In genomic region chr15:101145424-101146099, GRCm38 (mm10) we compare ENCODE assay signal across 8 mouse cellular contexts. TPM values are rescaled to one million over a fixed set of nuclear protein-coding genes. Genes with fewer than 3 reads are reported as not detected.
DNase-seq lines count a peak whose midpoint lies in the region; ATAC-seq and TF ChIP-seq lines count a peak whose summit lies in the region.

No protein-coding gene starts in this region.

- no peaks in the 10 kb centered on the region for H3K79me2 ChIP-seq in CH12.LX (replicated peaks; ENCODE audit: control insufficient read depth, extremely low read depth, insufficient read depth, poor library complexity, severe bottlenecking)

- TF ChIP-seq POLR2A in CH12.LX (IDR thresholded peaks at IDR 0.05; ENCODE audit: low read depth, low read length): no peak; the same call in none of the 2 replicates

- in situ Hi-C loops in CH12.LX (cut with MboI; ENCODE audit: low pct_ligation_motif_present, low pct_unique_long_range_greater_than_20kb, low sequenced_read_pairs): loop anchor here (5.0 kb wide), 1 partner anchor 42 kb away; no protein-coding TSS in a partner anchor

- H3K36me3 ChIP-seq in CH12.LX (replicated peaks in 1 of 2; ENCODE audit: control insufficient read depth in 1 of 2, insufficient read depth in 1 of 2, low read length in 1 of 2): peaks cover 0 to 16% of the 10 kb centered on the region in 2 experiments
- H3K36me3 ChIP-seq in forebrain, embryonic 11.5 days (ENCODE audit: control insufficient read depth, insufficient read depth, low read length): no peaks in the 10 kb centered on the region
- H3K36me3 ChIP-seq in heart, embryonic 16.5 days (ENCODE audit: control insufficient read depth, insufficient read depth): no peaks in the 10 kb centered on the region
- no peaks in the 10 kb centered on the region for H3K36me3 ChIP-seq in liver, embryonic 14.5 days (replicated peaks; ENCODE audit: control insufficient read depth, insufficient read depth, low read depth)
- H3K36me3 ChIP-seq in stomach, embryonic 15.5 days: no peaks in the 10 kb centered on the region

- H3K9me3 ChIP-seq in CH12.LX (replicated peaks; ENCODE audit: low read length): no peaks in the 10 kb centered on the region
- H3K9me3 ChIP-seq in forebrain, embryonic 11.5 days (ENCODE audit: control insufficient read depth, low read length): no peaks in the 10 kb centered on the region
- no peaks in the 10 kb centered on the region for H3K9me3 ChIP-seq in heart, embryonic 16.5 days (replicated peaks; ENCODE audit: control insufficient read depth, low read length)
- no peaks in the 10 kb centered on the region for H3K9me3 ChIP-seq in liver, embryonic 14.5 days (ENCODE audit: control insufficient read depth, low read length)
- no peaks in the 10 kb centered on the region for H3K9me3 ChIP-seq in stomach, embryonic 15.5 days

- DNase-seq in CH12.LX (ENCODE audit: extremely low read depth): peak; percentile 98
- DNase-seq in c-Kit-positive CD71-positive TER-119-negative erythroid progenitor cells, embryonic 14.5 days (ENCODE audit: low read depth): peak; percentile 76
- DNase-seq in forebrain, embryonic 11.5 days (ENCODE audit: low spot score): peak; percentile 97
- peak; percentile 98 to 99 for DNase-seq in kidney, postnatal 25 days
- DNase-seq in liver, embryonic 14.5 days (ENCODE audit: low read depth in 3 of 3, low spot score in 3 of 3): peak; percentile 44 to 72 (median 67)
- peak; percentile 93 for DNase-seq in neural tube, embryonic 10.5 days (ENCODE audit: extremely low spot score, low spot score)

- WGBS in forebrain, embryonic 11.5 days: 10% methylated on average over 19 of the region's 19 CpGs
- WGBS in heart, embryonic 16.5 days: 11% methylated on average over 19 of the region's 19 CpGs
- WGBS in liver, embryonic 14.5 days (ENCODE audit: insufficient replicate concordance): 4% methylated on average over 19 of the region's 19 CpGs
- WGBS in stomach, embryonic 15.5 days: 7% methylated on average over 19 of the region's 19 CpGs

- H3K27me3 ChIP-seq in CH12.LX (replicated peaks): no peaks in the 10 kb centered on the region
- H3K27me3 ChIP-seq in forebrain, embryonic 11.5 days (ENCODE audit: control insufficient read depth, insufficient read depth, low read length): no peaks in the 10 kb centered on the region
- H3K27me3 ChIP-seq in heart, embryonic 16.5 days (ENCODE audit: control insufficient read depth, insufficient read depth, low read length): no peaks in the 10 kb centered on the region
- no peaks in the 10 kb centered on the region; the same call in 1 of the 2 replicates for H3K27me3 ChIP-seq in liver, embryonic 14.5 days (ENCODE audit: control insufficient read depth, insufficient read depth, low read length)
- H3K27me3 ChIP-seq in stomach, embryonic 15.5 days (replicated peaks): no peaks in the 10 kb centered on the region

- peak overlapping the region; percentile 51 to 67 (median 56) for H3K4me3 ChIP-seq in CH12.LX (replicated peaks in 1 of 3; ENCODE audit: low read depth in 2 of 3, low read length in 2 of 3, poor library complexity in 1 of 3)
- no peak overlapping the region for H3K4me3 ChIP-seq in forebrain, embryonic 11.5 days (ENCODE audit: low read depth, low read length)
- peak overlapping the region; percentile 20 for H3K4me3 ChIP-seq in heart, embryonic 16.5 days (ENCODE audit: low read length)
- H3K4me3 ChIP-seq in liver, embryonic 14.5 days (ENCODE audit: insufficient read depth in 1 of 2, low read depth in 2 of 2, low read length in 2 of 2): no peak overlapping the region
- peak overlapping the region; percentile 2 for H3K4me3 ChIP-seq in stomach, embryonic 15.5 days (replicated peaks)

- peak; percentile 64 for TF ChIP-seq RAD21 in CH12.LX (IDR thresholded peaks at IDR 0.05; ENCODE audit: low read depth, low read length)

- no peak overlapping the region for H3K27ac ChIP-seq in CH12.LX (ENCODE audit: insufficient read depth, low read depth)
- no peak overlapping the region for H3K27ac ChIP-seq in forebrain, embryonic 11.5 days (ENCODE audit: low read depth, low read length)
- H3K27ac ChIP-seq in heart, embryonic 16.5 days (ENCODE audit: low read length): peak overlapping the region; percentile 64
- H3K27ac ChIP-seq in liver, embryonic 14.5 days: no peak overlapping the region
- H3K27ac ChIP-seq in stomach, embryonic 15.5 days: peak overlapping the region; percentile 80

- TF ChIP-seq CTCF in CH12.LX (conservative IDR thresholded peaks at IDR 0.05 in 1 of 2, IDR thresholded peaks at IDR 0.05 in 1 of 2; ENCODE audit: low read depth in 2 of 2, low read length in 2 of 2): peak; percentile 77 to 93
- peak; percentile 96 for TF ChIP-seq CTCF in liver, embryonic 14.5 days (IDR thresholded peaks at IDR 0.05; ENCODE audit: low read depth)

- peak; percentile 95 for ATAC-seq in forebrain, embryonic 11.5 days (replicated peaks; ENCODE audit: low FRiP score)
- ATAC-seq in heart, embryonic 16.5 days (replicated peaks; ENCODE audit: extremely low read depth, insufficient read depth, low FRiP score): peak; percentile 90
- peak; percentile 82 for ATAC-seq in liver, embryonic 14.5 days (ENCODE audit: insufficient read depth)
- ATAC-seq in stomach, embryonic 15.5 days (ENCODE audit: insufficient read depth, low FRiP score, low read depth): peak; percentile 96

- H3K9ac ChIP-seq in CH12.LX (ENCODE audit: insufficient read depth, low read depth): peak overlapping the region; percentile 51
- H3K9ac ChIP-seq in forebrain, embryonic 11.5 days (ENCODE audit: low read length): peak overlapping the region; percentile 41; the same call in 1 of the 2 replicates
- peak overlapping the region; percentile 64 for H3K9ac ChIP-seq in heart, embryonic 16.5 days (ENCODE audit: low read length)
- no peak overlapping the region for H3K9ac ChIP-seq in liver, embryonic 14.5 days (replicated peaks)
- 0 out of 2 replicates have a peak overlapping the region, but pooled peaks have one; percentile 24 for H3K9ac ChIP-seq in stomach, embryonic 15.5 days

- peaks cover 31 to 85% of the 10 kb centered on the region in 2 experiments for H3K4me1 ChIP-seq in CH12.LX (ENCODE audit: control insufficient read depth in 1 of 2, insufficient read depth in 2 of 2)
- peaks cover 3% of the 10 kb centered on the region; the same call in 1 of the 2 replicates for H3K4me1 ChIP-seq in forebrain, embryonic 11.5 days (replicated peaks; ENCODE audit: control insufficient read depth, insufficient read depth, low read length)
- H3K4me1 ChIP-seq in heart, embryonic 16.5 days (ENCODE audit: control insufficient read depth, insufficient read depth, low read length): peaks cover 65% of the 10 kb centered on the region
- peaks cover 9 to 28% of the 10 kb centered on the region in 2 experiments for H3K4me1 ChIP-seq in liver, embryonic 14.5 days (replicated peaks; ENCODE audit: control insufficient read depth in 2 of 2, insufficient read depth in 2 of 2, low read length in 1 of 2)
- H3K4me1 ChIP-seq in stomach, embryonic 15.5 days: peaks cover 60% of the 10 kb centered on the region

- dilution Hi-C loops in CH12.LX (cut with MboI; ENCODE audit: extremely low pct_ligation_motif_present, extremely low pct_unique_long_range_greater_than_20kb, low sequenced_read_pairs): no loop called here

- peak overlapping the region; percentile 77 for H3K4me2 ChIP-seq in CH12.LX (ENCODE audit: insufficient read depth, low read depth, poor library complexity, severe bottlenecking)
- peak overlapping the region; percentile 34 for H3K4me2 ChIP-seq in forebrain, embryonic 11.5 days (ENCODE audit: low read depth, low read length, severe bottlenecking)
- H3K4me2 ChIP-seq in heart, embryonic 16.5 days (ENCODE audit: low read depth, low read length): peak overlapping the region; percentile 59
- peak overlapping the region; percentile 30 for H3K4me2 ChIP-seq in liver, embryonic 14.5 days (ENCODE audit: low read depth)
- H3K4me2 ChIP-seq in stomach, embryonic 15.5 days: peak overlapping the region; percentile 45

- TF ChIP-seq EP300 in CH12.LX (IDR thresholded peaks at IDR 0.05; ENCODE audit: low read length): no peak; the same call in 1 of the 2 replicates
- TF ChIP-seq EP300 in liver, embryonic 14.5 days (IDR thresholded peaks at IDR 0.05; ENCODE audit: low read depth): no peak

TF ChIP-seq in CH12.LX, 34 proteins besides CTCF, POLR2A, EP300 and RAD21 (continues in another document):
- TF ChIP-seq ZKSCAN1 (IDR thresholded peaks at IDR 0.05; ENCODE audit: borderline replicate concordance, low read depth, low read length): no peak
- TF ChIP-seq GABPA (IDR thresholded peaks at IDR 0.05; ENCODE audit: insufficient replicate concordance, low read depth, low read length): no peak
- TF ChIP-seq BHLHE40 (IDR thresholded peaks at IDR 0.05; ENCODE audit: low read depth, low read length): peak; percentile 91

RNA-seq across cellular contexts. Expression of gene Acvrl1, which starts 17.2 kb away (rescaled TPM):
- total RNA-seq in CH12.LX (2012; rRNA removed) (2.8 and 5.2 TPM in 2 replicates), CH12.LX (2014; rRNA removed) (4.0 and 6.3 TPM in 2 replicates)
- 9.5 and 10.3 TPM in 2 replicates for polyA plus RNA-seq in CH12.LX (2012; ENCODE audit: insufficient read length, low read depth)
- 7.2 and 7.7 TPM in 2 replicates for polyA plus RNA-seq in forebrain, embryonic 11.5 days (2014; fragmentation: Nextera tagmentation; extraction: Ambion mirVana)
- polyA plus RNA-seq in heart, embryonic 16.5 days (2015; fragmentation: Nextera tagmentation; extraction: Ambion mirVana): 14.7 and 20.5 TPM in 2 replicates
- 1.1 TPM in 2 replicates for polyA plus RNA-seq in liver, embryonic 14.5 days (2012; rRNA removed)
- polyA plus RNA-seq in liver, embryonic 14.5 days (2014; fragmentation: Nextera tagmentation; extraction: Ambion mirVana): 0.71 and 1.3 TPM in 2 replicates
- polyA plus RNA-seq in stomach, embryonic 15.5 days (2015; fragmentation: Nextera tagmentation; extraction: Ambion mirVana): 27.0 and 28.4 TPM in 2 replicates

RNA-seq across cellular contexts. Expression of gene Acvr1b, which starts 28.3 kb away (rescaled TPM):
- total RNA-seq in CH12.LX (2012; rRNA removed) (3.3 and 4.8 TPM in 2 replicates), CH12.LX (2014; rRNA removed) (2.6 and 2.9 TPM in 2 replicates)
- 2.7 TPM in 2 replicates for polyA plus RNA-seq in CH12.LX (2012; ENCODE audit: insufficient read length, low read depth)
- 15.0 and 16.0 TPM in 2 replicates for polyA plus RNA-seq in forebrain, embryonic 11.5 days (2014; fragmentation: Nextera tagmentation; extraction: Ambion mirVana)
- 7.1 and 8.0 TPM in 2 replicates for polyA plus RNA-seq in heart, embryonic 16.5 days (2015; fragmentation: Nextera tagmentation; extraction: Ambion mirVana)
- 3.2 and 3.4 TPM in 2 replicates for polyA plus RNA-seq in liver, embryonic 14.5 days (2012; rRNA removed)
- 1.3 and 2.0 TPM in 2 replicates for polyA plus RNA-seq in liver, embryonic 14.5 days (2014; fragmentation: Nextera tagmentation; extraction: Ambion mirVana)
- polyA plus RNA-seq in stomach, embryonic 15.5 days (2015; fragmentation: Nextera tagmentation; extraction: Ambion mirVana): 8.9 and 9.9 TPM in 2 replicates

RNA-seq across cellular contexts. Expression of gene Ankrd33, which starts 30.0 kb away (rescaled TPM):
- not detected in 2 replicates for total RNA-seq in CH12.LX (2012; rRNA removed)
- total RNA-seq in CH12.LX (2014; rRNA removed): not detected in 2 replicates
- polyA plus RNA-seq in CH12.LX (2012; ENCODE audit: insufficient read length, low read depth): not detected in 2 replicates
- polyA plus RNA-seq in forebrain, embryonic 11.5 days (2014; fragmentation: Nextera tagmentation; extraction: Ambion mirVana): not detected in 2 replicates
- polyA plus RNA-seq in heart, embryonic 16.5 days (2015; fragmentation: Nextera tagmentation; extraction: Ambion mirVana): not detected in 2 replicates
- polyA plus RNA-seq in liver, embryonic 14.5 days (2012; rRNA removed): not detected in 2 replicates
- polyA plus RNA-seq in liver, embryonic 14.5 days (2014; fragmentation: Nextera tagmentation; extraction: Ambion mirVana): not detected in 2 replicates
- not detected in 2 replicates for polyA plus RNA-seq in stomach, embryonic 15.5 days (2015; fragmentation: Nextera tagmentation; extraction: Ambion mirVana)

Comparison
In these comparisons a context has a peak if more than half of its experiments do, and no peak if none do; other contexts are left out.
1. H3K27ac ChIP-seq: peak in heart, embryonic 16.5 days (single experiment) and stomach, embryonic 15.5 days (single experiment); none in CH12.LX (single experiment), forebrain, embryonic 11.5 days (single experiment) and liver, embryonic 14.5 days (single experiment).
2. H3K4me3 ChIP-seq: peak in CH12.LX (3 of 3), heart, embryonic 16.5 days (single experiment) and stomach, embryonic 15.5 days (single experiment); none in forebrain, embryonic 11.5 days (single experiment) and liver, embryonic 14.5 days (0 of 2).
3. Peak in every context shown above with its lines, with median percentiles within 50 percentile points of each other: DNase-seq, H3K4me2 ChIP-seq and ATAC-seq.